Mouse (Mus musculus) heart, adult 18-20 months (tissue): ENCODE results near the gene Bicc1. TPM values are rescaled to one million over a fixed set of nuclear protein-coding genes. Genes with fewer than 3 reads are reported as not detected.

Experiments
- DNase-seq, 2 experiments: peaks; one replicate each; pipeline ENCODE4 v3.0.0; 2021 to 2022; ENCODE audit warnings: mixed read lengths in 1 of 2
- total RNA-seq, 2 experiments: library from RNA; stranded (reverse); gene quantifications; 2 replicates each; pipeline ENCODE4 v1.2.3; 2021

Bicc1 gene
- total RNA-seq, 2 experiments from 2014 or later = 11.8 to 13.1 TPM

GRCm38 (mm10) chr10:71052748-71053147 is 106.8 kb downstream of the Bicc1 start:
- DNase-seq = no peak

GRCm38 (mm10) chr10:71052208-71052607 is 107.3 kb downstream of the Bicc1 start:
- DNase-seq = peak; percentile 73 to 76

DNA sequence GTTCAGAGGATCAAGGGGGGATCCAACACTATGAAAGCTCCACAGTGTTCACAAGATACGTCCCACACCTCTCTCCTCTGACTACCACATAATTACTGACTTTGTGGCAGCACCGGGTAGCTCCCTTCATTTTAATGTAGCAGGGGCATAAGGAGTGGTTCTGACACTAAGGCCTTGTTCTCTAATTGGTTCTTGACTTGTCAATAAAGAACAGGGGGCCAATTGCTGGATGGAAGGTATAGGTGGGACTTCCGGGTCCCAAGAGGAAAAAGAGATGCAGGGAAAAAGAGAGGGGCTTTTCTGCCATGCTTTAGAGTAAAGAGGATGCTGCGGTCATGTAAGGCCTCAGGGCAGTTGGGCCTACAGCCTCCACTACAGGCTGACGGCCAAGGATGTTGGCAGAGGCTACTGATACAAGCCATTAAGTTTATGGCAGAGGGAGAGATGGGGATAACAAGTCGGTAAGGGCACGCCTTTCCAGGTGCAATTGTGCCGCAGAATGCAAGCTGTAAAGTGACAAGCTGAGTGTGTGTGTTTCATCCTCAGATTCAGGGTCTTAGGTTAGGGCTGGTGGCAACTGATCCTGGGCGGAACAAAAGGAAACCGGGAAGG is 108.7 kb downstream of the Bicc1 start:
- peak in 1 of 2 experiments; percentile 53 for DNase-seq

DNA sequence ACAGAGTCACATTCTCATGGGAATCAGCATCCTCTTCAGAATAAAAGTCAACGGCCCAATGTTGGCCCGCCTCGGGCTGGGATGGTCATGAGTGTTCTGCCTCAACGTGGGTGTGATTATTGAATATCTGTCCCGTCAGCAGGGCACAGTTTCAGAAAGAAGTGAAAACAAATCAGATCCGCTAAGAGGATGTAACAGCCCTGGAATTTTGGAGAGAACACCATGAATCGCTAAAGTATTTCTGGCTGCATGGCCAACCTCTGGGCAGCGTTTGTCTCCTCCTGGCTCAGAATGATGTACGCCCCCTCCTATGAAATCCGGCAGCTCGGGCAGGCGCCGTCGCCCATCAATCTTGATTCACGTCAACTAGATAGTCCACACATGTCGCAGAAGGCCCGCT is 110.2 kb downstream of the Bicc1 start:
- DNase-seq = peak; percentile 57 to 74

- DNase-seq = no peak
Observed at GRCm38 (mm10) chr10:71044410-71044809, 115.1 kb downstream of the Bicc1 start.

DNA sequence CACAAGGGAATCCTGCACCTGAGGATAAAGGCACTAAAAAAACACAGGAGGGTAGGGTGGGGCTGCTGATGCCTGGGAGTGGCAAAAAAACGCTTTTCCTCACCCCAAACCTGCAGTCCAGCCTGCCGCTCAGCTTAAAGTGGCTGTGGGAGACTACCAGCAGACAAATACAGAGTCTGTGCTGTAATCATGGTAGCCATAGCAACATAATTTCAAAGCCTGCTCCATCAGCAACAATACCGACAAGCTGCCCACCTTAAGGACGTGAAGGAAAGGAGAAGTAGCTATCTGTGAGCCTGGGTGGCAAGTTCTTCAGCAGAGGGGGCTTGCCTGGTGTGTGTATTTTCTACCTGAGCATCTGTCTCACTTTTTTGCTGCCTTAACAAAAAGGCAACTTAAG is 117.6 kb downstream of the Bicc1 start:
- DNase-seq = no peak

DNA sequence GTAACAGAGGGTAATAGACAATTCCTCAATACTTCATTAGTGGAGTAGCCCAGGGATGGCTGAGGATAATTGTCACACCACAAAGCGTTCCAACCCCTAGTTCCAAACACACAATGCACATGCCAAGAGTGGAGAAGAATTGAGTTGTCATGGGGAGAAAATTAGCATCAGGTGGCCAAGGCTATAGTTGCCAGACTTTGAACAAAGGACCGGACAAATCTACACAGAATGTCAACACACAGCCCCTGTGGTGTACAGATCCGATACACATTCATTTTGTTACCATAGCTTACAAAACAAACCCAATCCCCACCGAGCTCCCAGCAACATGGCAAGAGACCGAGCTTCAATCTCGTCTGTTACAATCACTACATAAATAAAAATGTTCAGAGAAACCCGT is 123.0 kb downstream of the Bicc1 start:
- DNase-seq = no peak

GRCm38 (mm10) chr10:71028996-71029395 is 130.5 kb downstream of the Bicc1 start:
- DNase-seq = peak; percentile 34 to 55

DNA sequence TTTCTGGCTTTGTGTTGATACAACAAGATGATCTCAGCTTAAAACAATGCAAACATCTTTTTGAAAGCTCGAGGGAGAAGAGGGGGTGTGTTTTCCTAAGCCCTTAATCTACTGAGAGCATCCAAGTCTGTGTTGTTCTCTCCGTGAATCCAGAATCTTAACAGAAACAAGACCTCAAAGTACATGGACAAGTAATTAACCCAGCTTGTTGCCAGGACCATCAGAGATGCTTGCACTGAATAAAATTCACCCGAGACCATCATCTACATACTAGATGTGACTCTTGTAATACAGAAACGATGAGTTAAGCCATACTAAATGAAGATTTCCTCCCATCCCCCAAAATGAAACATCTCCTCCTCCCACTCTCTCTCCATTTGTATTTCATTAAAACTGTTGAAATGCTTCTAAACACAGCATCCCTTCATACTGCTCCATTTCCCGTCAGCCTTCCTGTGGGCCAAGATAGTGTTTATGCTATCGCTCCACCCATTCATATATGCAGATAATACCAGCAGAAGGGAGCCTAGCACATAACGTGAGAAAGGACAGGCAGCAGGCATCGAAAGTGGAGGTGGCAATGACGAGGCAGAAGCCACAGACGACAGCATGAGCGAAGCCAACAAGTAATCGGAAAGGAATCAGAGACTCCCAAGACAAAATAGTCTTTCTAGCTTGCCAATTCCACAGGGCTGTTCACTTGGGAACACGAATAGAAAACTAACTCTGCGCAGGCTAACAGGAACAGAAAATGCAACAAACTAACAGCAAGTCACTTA is 131.2 kb downstream of the Bicc1 start:
- DNase-seq = peak; percentile 51 to 61

- DNase-seq = peak; percentile 73 to 77
Observed at GRCm38 (mm10) chr10:71025131-71025894, 134.2 kb downstream of the Bicc1 start.

- DNase-seq = no peak
Observed at GRCm38 (mm10) chr10:71024681-71025080, 134.8 kb downstream of the Bicc1 start.

- peak; percentile 26 to 35 for DNase-seq
Observed at GRCm38 (mm10) chr10:71023471-71023870, 136.0 kb downstream of the Bicc1 start.

GRCm38 (mm10) chr10:71020459-71020858 is 139.0 kb downstream of the Bicc1 start:
- no peak for DNase-seq

GRCm38 (mm10) chr10:71019836-71020235 is 139.7 kb downstream of the Bicc1 start:
- peak; percentile 46 to 56 for DNase-seq

DNA sequence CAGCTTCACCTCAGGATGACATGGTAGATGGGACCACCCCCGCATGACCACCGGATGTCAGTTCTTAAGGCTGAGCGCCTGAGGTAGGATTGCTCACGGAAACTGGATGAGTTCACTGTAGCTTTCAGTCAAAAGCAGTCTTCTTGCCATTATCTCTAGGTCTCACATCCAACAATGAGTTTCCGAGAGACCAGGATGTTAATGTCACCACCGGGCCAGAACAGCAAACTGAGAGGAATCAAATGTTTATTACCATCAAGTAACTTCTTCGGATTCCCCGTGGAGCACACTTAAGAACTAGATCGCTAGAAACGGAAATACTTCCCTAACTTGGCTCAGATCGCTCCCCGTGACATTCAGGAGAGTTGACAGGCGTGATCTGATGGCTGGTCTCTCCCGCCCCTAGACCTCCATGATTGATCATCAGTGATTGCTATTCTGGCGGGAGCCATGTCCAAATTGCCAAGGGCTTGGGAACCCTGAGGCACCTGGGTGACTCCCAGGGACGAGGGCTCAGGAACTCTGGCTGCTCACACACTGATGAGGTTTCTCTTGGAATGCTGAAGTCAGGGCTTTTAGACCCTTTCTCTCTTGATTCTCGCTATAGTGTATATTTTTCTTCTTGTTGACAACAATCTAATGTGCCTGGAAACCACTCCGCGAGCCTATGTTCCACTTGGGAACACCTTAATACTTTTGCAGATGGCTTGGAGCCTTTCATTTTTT is 149.6 kb downstream of the Bicc1 start:
- no peak for DNase-seq

DNA sequence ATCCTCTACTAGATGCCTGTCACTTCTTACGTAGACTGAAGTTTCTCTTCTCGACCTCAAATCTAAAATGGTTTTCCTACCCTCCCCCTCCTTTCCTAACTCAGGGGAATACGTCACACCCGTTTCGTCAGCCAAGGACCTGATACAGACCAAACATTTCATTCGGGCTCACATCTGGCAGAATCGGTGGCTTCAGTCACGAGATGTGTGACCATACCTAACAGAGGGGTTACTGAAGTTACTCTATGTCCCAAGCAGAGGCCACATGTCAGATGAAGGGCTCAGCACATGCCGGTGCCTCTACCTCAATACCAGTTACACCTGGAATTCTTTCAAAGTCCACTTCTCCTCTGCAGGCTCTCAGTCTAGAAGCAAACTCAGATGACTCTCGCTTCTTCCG is 150.8 kb downstream of the Bicc1 start:
- DNase-seq = no peak

- DNase-seq = peak; percentile 50 to 75
Observed at GRCm38 (mm10) chr10:71007956-71008355, 151.5 kb downstream of the Bicc1 start.

GRCm38 (mm10) chr10:71007516-71007915 is 152.0 kb downstream of the Bicc1 start:
- DNase-seq = no peak

GRCm38 (mm10) chr10:71007001-71007400 is 152.5 kb downstream of the Bicc1 start:
- no peak for DNase-seq

DNA sequence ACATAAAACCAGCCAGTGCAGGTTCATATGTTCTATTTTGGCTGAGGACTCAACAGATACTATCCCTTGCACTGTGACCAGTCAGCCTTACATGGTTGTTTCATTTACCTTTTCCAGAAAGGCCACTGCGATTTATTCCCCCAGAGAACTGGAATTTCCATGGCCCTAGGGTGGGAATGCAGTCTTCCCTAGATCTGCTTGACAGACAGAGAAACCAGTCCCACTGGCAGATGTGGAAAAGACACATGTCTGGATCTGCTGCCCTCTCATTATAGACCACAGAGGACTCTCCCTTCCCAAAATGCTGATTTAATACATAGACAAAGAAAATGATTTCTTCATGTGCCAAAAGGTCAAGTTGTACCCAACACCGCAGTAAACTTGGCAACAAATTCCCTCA is 156.6 kb downstream of the Bicc1 start:
- DNase-seq = no peak

GRCm38 (mm10) chr10:71002186-71002585 is 157.3 kb downstream of the Bicc1 start:
- DNase-seq = no peak

DNA sequence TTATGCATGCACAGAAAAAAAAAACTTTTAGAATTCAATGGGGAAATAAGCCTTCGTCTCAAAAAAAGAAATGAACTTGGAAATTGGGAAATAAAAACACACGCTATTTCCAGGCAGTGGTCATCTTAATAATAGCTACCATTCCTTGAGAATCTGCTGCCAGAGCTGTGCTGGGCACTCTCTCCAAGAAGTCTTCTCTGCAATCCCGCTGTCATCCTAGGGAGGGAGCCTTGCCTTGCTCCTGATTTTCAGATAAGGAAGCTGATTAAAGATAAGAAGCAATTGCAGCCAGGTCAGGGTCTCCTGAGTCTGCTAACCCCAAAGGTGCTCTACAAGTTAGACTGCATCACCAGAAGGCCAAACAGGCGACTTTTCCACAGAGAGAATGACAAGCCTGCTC is 161.4 kb downstream of the Bicc1 start:
- DNase-seq = no peak
